Mouse (Mus musculus): ENCODE measurements around the gene Lins1. TPM values are rescaled to one million over a fixed set of nuclear protein-coding genes. Genes with fewer than 3 reads are reported as not detected.

Lins1 gene
- polyA plus RNA-seq, 1 experiment from 2014 or later, result 20.6 TPM

DNA sequence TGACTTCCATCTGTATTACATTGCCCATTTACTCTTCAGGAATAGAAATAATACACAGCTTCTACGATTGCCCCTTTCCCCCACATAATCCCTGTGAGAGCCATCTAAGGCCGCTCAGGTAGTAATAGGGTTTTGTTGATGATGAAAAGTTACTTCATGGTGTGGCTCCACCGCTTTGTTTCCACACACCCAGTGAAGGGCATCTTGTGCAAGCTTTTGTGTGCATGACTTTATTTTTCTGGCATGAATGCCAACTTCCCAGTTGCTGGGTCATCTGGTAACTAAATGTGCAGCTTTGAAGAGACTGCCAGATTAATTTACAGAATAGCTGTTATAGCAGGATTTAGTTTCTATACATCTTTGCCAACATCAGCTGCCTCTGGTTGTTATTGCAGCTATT, 14.9 kb downstream of the Lins1 start:
- Histone ChIP-seq H3K9ac (replicated peaks; ENCODE audit: low read length) (no peak overlapping the region), H3K9me3 (ENCODE audit: control insufficient read depth, low read length) (no peaks in the 10 kb centered on the region), H3K4me3 (replicated peaks; ENCODE audit: low read depth, low read length) (no peak overlapping the region), H3K36me3 (ENCODE audit: control insufficient read depth, insufficient read depth, low read length) (peaks cover 36% of the 10 kb centered on the region), H3K4me2 (ENCODE audit: low read length) (no peak overlapping the region), H3K27ac (replicated peaks; ENCODE audit: low read depth, low read length) (no peak overlapping the region), H3K27me3 (ENCODE audit: control insufficient read depth, insufficient read depth, low read length) (no peaks in the 10 kb centered on the region), H3K4me1 (ENCODE audit: control insufficient read depth, insufficient read depth, low read length) (no peaks in the 10 kb centered on the region)
- 93% methylated on average over 3 of the region's 3 CpGs for WGBS
- ATAC-seq (ENCODE audit: low FRiP score, low TSS enrichment), result no peak
- no peak for DNase-seq

DNA sequence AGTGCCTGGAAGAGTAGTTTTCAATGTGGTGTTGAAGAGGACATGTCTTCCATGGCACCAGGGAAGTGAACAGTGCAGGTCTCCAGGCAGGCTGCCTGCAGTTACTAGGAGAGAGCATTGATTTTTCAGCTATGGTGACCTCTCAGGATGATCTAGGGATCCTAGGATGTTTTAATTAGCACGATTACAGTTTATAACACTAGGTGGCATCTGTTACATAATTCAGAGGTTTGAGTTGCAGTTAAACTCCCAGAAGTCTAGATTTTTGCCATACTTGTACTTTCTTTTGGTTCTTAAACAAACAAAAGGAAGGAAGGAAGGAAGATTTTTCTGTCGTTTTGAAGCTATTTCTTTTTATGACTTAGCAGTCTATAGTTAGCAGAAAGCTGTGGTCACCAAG, 21.5 kb downstream of the Lins1 start:
- Histone ChIP-seq H3K27me3 (ENCODE audit: control insufficient read depth, insufficient read depth, low read length) (no peaks in the 10 kb centered on the region), H3K4me2 (ENCODE audit: low read length) (no peak overlapping the region), H3K27ac (replicated peaks; ENCODE audit: low read depth, low read length) (no peak overlapping the region), H3K4me1 (ENCODE audit: control insufficient read depth, insufficient read depth, low read length) (no peaks in the 10 kb centered on the region), H3K36me3 (ENCODE audit: control insufficient read depth, insufficient read depth, low read length) (peaks cover 63% of the 10 kb centered on the region), H3K4me3 (replicated peaks; ENCODE audit: low read depth, low read length) (no peak overlapping the region), H3K9me3 (ENCODE audit: control insufficient read depth, low read length) (no peaks in the 10 kb centered on the region), H3K9ac (replicated peaks; ENCODE audit: low read length) (no peak overlapping the region)
- 61% methylated on average over 2 of the region's 2 CpGs for WGBS
- peak; percentile 41 for DNase-seq
- ATAC-seq (ENCODE audit: low FRiP score, low TSS enrichment), result no peak

DNA sequence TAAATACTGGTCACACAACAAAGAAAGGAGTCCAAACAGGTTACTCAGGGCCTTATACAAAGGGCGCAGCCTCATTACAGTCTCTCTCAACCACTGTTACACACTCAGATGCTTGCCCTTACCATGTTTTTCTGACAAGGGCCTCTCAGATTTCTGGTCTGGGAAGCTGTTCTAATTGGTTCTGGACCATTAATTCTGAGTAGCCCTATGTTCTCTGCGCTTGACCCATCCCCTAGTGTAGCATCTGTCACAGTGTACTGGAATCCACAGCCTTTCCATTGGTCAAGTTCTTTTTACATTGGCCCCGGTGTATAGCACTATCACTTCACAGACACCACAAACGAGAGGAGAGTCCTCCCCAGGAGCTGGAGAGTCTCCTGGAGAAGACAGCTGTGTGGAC, 34.8 kb downstream of the Lins1 start:
- Histone ChIP-seq H3K27me3 (ENCODE audit: control insufficient read depth, insufficient read depth, low read length) (no peaks in the 10 kb centered on the region), H3K4me3 (replicated peaks; ENCODE audit: low read depth, low read length) (no peak overlapping the region), H3K4me2 (ENCODE audit: low read length) (no peak overlapping the region), H3K4me1 (ENCODE audit: control insufficient read depth, insufficient read depth, low read length) (no peaks in the 10 kb centered on the region), H3K36me3 (ENCODE audit: control insufficient read depth, insufficient read depth, low read length) (peaks cover 10% of the 10 kb centered on the region; the same call in 1 of the 2 replicates), H3K9me3 (ENCODE audit: control insufficient read depth, low read length) (no peaks in the 10 kb centered on the region), H3K27ac (replicated peaks; ENCODE audit: low read depth, low read length) (no peak overlapping the region), H3K9ac (replicated peaks; ENCODE audit: low read length) (no peak overlapping the region)
- ATAC-seq (ENCODE audit: low FRiP score, low TSS enrichment), result no peak
- 90% methylated on average over 4 of the region's 4 CpGs for WGBS
- no peak for DNase-seq

DNA sequence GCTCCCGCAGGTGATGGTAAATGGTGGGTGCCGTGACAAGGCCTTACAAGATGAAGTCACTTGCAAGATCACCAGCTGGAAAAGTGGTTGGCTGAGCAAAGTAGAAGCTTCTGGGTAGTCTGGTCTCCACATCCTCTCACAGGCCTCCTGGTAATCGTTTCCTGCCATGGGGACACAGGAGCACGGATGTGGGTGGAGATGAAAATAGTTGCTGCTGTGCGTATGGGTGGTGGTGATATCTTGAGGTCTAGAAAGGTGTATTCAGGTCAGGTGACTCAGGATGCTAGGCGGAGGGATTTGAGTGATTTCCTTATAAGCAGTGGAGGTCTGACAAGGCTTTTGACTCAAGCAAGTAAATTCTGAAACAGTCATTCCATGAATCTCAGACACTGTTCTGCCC, 35.3 kb downstream of the Lins1 start:
- no peak for DNase-seq
- H3K9me3 ChIP-seq (ENCODE audit: control insufficient read depth, low read length), result no peaks in the 10 kb centered on the region
- no peak overlapping the region for H3K9ac ChIP-seq (replicated peaks; ENCODE audit: low read length)
- WGBS, result 95% methylated on average over 6 of the region's 6 CpGs
- ATAC-seq (ENCODE audit: low FRiP score, low TSS enrichment), result no peak
- H3K36me3 ChIP-seq (ENCODE audit: control insufficient read depth, insufficient read depth, low read length), result peaks cover 10% of the 10 kb centered on the region; the same call in 1 of the 2 replicates
- no peaks in the 10 kb centered on the region for H3K4me1 ChIP-seq (ENCODE audit: control insufficient read depth, insufficient read depth, low read length)
- H3K4me3 ChIP-seq (replicated peaks; ENCODE audit: low read depth, low read length), result no peak overlapping the region
- H3K27ac ChIP-seq (replicated peaks; ENCODE audit: low read depth, low read length), result no peak overlapping the region
- H3K4me2 ChIP-seq (ENCODE audit: low read length), result no peak overlapping the region
- H3K27me3 ChIP-seq (ENCODE audit: control insufficient read depth, insufficient read depth, low read length), result no peaks in the 10 kb centered on the region

DNA sequence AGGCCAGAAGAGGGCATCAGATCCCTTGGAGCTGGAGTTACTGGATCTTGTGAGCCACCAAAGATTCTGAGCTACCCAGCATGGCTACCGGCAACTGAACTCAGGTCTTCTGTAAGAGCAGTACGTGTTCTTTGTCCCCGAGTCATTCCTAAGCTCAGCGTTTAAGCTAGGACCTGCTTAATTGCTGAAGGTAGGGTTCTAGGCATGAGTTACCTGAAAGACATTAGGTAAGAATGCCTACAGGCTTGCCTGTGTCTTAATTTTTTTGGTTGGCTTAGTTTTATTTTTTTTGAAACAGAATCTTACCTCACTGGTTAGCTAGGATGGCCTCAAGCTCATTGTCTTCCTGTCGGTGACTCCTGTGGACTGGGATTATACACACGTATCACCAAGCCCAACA, 38.4 kb downstream of the Lins1 start:
- no peaks in the 10 kb centered on the region for H3K27me3 ChIP-seq (ENCODE audit: control insufficient read depth, insufficient read depth, low read length)
- no peak overlapping the region for H3K4me2 ChIP-seq (ENCODE audit: low read length)
- no peak overlapping the region for H3K27ac ChIP-seq (replicated peaks; ENCODE audit: low read depth, low read length)
- ATAC-seq (ENCODE audit: low FRiP score, low TSS enrichment) (no peak), DNase-seq (no peak)
- no peaks in the 10 kb centered on the region for H3K36me3 ChIP-seq (ENCODE audit: control insufficient read depth, insufficient read depth, low read length)
- no peak overlapping the region for H3K4me3 ChIP-seq (replicated peaks; ENCODE audit: low read depth, low read length)
- 91% methylated on average over 6 of the region's 6 CpGs for WGBS
- H3K9me3 ChIP-seq (ENCODE audit: control insufficient read depth, low read length), result no peaks in the 10 kb centered on the region
- no peak overlapping the region for H3K9ac ChIP-seq (replicated peaks; ENCODE audit: low read length)
- no peaks in the 10 kb centered on the region for H3K4me1 ChIP-seq (ENCODE audit: control insufficient read depth, insufficient read depth, low read length)

GRCm38 (mm10) chr7:66729232-66729631, 39.5 kb downstream of the Lins1 start:
- H3K9ac ChIP-seq (replicated peaks; ENCODE audit: low read length), result no peak overlapping the region
- DNase-seq, result no peak
- no peaks in the 10 kb centered on the region for H3K9me3 ChIP-seq (ENCODE audit: control insufficient read depth, low read length)
- H3K4me1 ChIP-seq (ENCODE audit: control insufficient read depth, insufficient read depth, low read length), result no peaks in the 10 kb centered on the region
- H3K27me3 ChIP-seq (ENCODE audit: control insufficient read depth, insufficient read depth, low read length), result no peaks in the 10 kb centered on the region
- no peak overlapping the region for H3K27ac ChIP-seq (replicated peaks; ENCODE audit: low read depth, low read length)
- ATAC-seq (ENCODE audit: low FRiP score, low TSS enrichment), result no peak
- H3K36me3 ChIP-seq (ENCODE audit: control insufficient read depth, insufficient read depth, low read length), result no peaks in the 10 kb centered on the region
- H3K4me2 ChIP-seq (ENCODE audit: low read length), result no peak overlapping the region
- WGBS, result 84% methylated on average over 2 of the region's 2 CpGs
- no peak overlapping the region for H3K4me3 ChIP-seq (replicated peaks; ENCODE audit: low read depth, low read length)

DNA sequence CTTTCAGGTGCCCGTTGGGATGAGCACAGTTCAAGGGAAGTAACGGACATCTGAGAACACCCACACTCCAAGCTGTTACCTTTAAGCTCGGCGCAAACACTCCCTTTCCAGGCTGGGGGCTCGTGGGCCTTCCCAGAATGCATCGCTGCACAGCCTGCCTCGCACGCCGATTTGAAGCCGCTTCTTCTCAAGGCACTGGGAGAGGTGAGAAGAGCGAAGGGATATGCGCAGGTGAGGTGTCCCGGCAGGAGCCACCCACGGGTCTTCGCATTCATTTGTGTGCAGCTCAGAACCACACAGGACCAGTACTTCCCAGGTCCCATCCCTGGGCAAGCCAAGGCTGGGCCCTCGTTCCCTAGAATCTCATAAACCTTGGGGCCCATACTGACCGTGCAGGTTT, 43.7 kb downstream of the Lins1 start:
- no peak overlapping the region for H3K9ac ChIP-seq (replicated peaks; ENCODE audit: low read length)
- H3K4me2 ChIP-seq (ENCODE audit: low read length), result no peak overlapping the region
- ATAC-seq (ENCODE audit: low FRiP score, low TSS enrichment), result no peak
- WGBS, result 94% methylated on average over 17 of the region's 17 CpGs
- H3K9me3 ChIP-seq (ENCODE audit: control insufficient read depth, low read length), result no peaks in the 10 kb centered on the region
- H3K36me3 ChIP-seq (ENCODE audit: control insufficient read depth, insufficient read depth, low read length), result no peaks in the 10 kb centered on the region
- H3K27me3 ChIP-seq (ENCODE audit: control insufficient read depth, insufficient read depth, low read length), result no peaks in the 10 kb centered on the region
- no peak overlapping the region for H3K27ac ChIP-seq (replicated peaks; ENCODE audit: low read depth, low read length)
- DNase-seq, result no peak
- no peaks in the 10 kb centered on the region for H3K4me1 ChIP-seq (ENCODE audit: control insufficient read depth, insufficient read depth, low read length)
- no peak overlapping the region for H3K4me3 ChIP-seq (replicated peaks; ENCODE audit: low read depth, low read length)

DNA sequence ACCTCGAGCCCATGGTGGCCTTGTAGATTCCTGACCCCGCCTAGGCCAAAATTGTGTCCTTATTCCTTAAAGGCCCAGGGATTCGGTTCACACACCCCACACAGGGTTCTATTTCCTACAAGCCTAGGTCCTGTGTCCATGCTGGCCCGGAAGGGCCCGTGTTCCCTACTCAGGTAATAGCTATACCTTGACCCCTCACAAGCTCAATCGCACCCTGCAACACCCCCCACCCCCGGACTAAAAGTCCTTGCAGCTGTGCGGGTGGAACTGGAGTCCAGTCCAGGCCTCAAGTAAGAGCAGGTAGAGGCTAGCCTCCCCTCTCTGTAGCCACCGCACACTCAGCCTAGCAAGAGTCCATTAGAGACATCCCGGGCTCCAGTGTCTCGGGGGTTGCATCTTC, 44.2 kb downstream of the Lins1 start:
- no peak for ATAC-seq (ENCODE audit: low FRiP score, low TSS enrichment)
- Histone ChIP-seq H3K9ac (replicated peaks; ENCODE audit: low read length) (no peak overlapping the region), H3K4me2 (ENCODE audit: low read length) (no peak overlapping the region), H3K9me3 (ENCODE audit: control insufficient read depth, low read length) (no peaks in the 10 kb centered on the region), H3K27ac (replicated peaks; ENCODE audit: low read depth, low read length) (no peak overlapping the region), H3K4me3 (replicated peaks; ENCODE audit: low read depth, low read length) (no peak overlapping the region), H3K27me3 (ENCODE audit: control insufficient read depth, insufficient read depth, low read length) (no peaks in the 10 kb centered on the region), H3K36me3 (ENCODE audit: control insufficient read depth, insufficient read depth, low read length) (no peaks in the 10 kb centered on the region), H3K4me1 (ENCODE audit: control insufficient read depth, insufficient read depth, low read length) (no peaks in the 10 kb centered on the region)
- no peak for DNase-seq
- 92% methylated on average over 11 of the region's 11 CpGs for WGBS

GRCm38 (mm10) chr7:66734466-66734865, 44.8 kb downstream of the Lins1 start:
- ATAC-seq (ENCODE audit: low FRiP score, low TSS enrichment) (no peak), DNase-seq (no peak)
- H3K36me3 ChIP-seq (ENCODE audit: control insufficient read depth, insufficient read depth, low read length), result no peaks in the 10 kb centered on the region
- no peak overlapping the region for H3K9ac ChIP-seq (replicated peaks; ENCODE audit: low read length)
- no peaks in the 10 kb centered on the region for H3K4me1 ChIP-seq (ENCODE audit: control insufficient read depth, insufficient read depth, low read length)
- 94% methylated on average over 4 of the region's 4 CpGs for WGBS
- no peak overlapping the region for H3K4me2 ChIP-seq (ENCODE audit: low read length)
- H3K9me3 ChIP-seq (ENCODE audit: control insufficient read depth, low read length), result no peaks in the 10 kb centered on the region
- no peak overlapping the region for H3K27ac ChIP-seq (replicated peaks; ENCODE audit: low read depth, low read length)
- H3K27me3 ChIP-seq (ENCODE audit: control insufficient read depth, insufficient read depth, low read length), result no peaks in the 10 kb centered on the region
- no peak overlapping the region for H3K4me3 ChIP-seq (replicated peaks; ENCODE audit: low read depth, low read length)

Data from midbrain, embryonic 14.5 days (tissue).